Mouse (Mus musculus) midbrain, embryonic 10.5 days (tissue): ENCODE data around the gene Apopt1. TPM values are rescaled to one million over a fixed set of nuclear protein-coding genes. Genes with fewer than 3 reads are reported as not detected.

Experiments used
- DNase-seq: peaks from one replicate; pipeline ENCODE4 v3.0.0-alpha.2; 2017; ENCODE audit warnings: low spot score
- H3K27ac ChIP-seq: fragments of 300-500 bp; sonication (generic); replicated peaks from 2 replicates; pipeline ENCODE4 v1.5.1; 2016; ENCODE audit warnings: mild to moderate bottlenecking
- H3K27me3 ChIP-seq: fragments of 300-500 bp; sonication (generic); 2 replicates; pipeline ENCODE4 v1.6.1; 2016; ENCODE audit warnings: low read depth, mild to moderate bottlenecking; ENCODE audit not compliant: poor library complexity, severe bottlenecking
- H3K36me3 ChIP-seq: fragments of 300-500 bp; sonication (generic); 2 replicates; pipeline ENCODE4 v1.6.1; 2016; ENCODE audit warnings: mild to moderate bottlenecking, moderate library complexity
- H3K4me1 ChIP-seq: fragments of 300-500 bp; sonication (generic); 2 replicates; pipeline ENCODE4 v1.6.1; 2016
- H3K4me3 ChIP-seq: fragments of 300-500 bp; sonication (generic); 2 replicates; pipeline ENCODE4 v1.5.1; 2016; ENCODE audit warnings: mild to moderate bottlenecking, moderate library complexity
- H3K9me3 ChIP-seq: fragments of 300-500 bp; sonication (generic); replicated peaks from 2 replicates; pipeline ENCODE4 v1.6.1; 2016; ENCODE audit warnings: mild to moderate bottlenecking
- WGBS: fragments of 180-500 bp; shearing (Covaris S2); methylation state at CpG from one replicate; pipeline ENCODE4 v1.1.7; 2016; 5-methylcytosine and 5-hydroxymethylcytosine counted together
- polyA plus RNA-seq: library from polyadenylated mRNA; unstranded; fragments of >200 nt; fragmentation: Nextera tagmentation; extraction: Ambion mirVana; gene quantifications from 2 replicates; pipeline ENCODE4 v1.2.1, GENCODE M21; 2016

Apopt1 gene
- polyA plus RNA-seq, 1 experiment from 2014 or later: 59.8 TPM

DNA sequence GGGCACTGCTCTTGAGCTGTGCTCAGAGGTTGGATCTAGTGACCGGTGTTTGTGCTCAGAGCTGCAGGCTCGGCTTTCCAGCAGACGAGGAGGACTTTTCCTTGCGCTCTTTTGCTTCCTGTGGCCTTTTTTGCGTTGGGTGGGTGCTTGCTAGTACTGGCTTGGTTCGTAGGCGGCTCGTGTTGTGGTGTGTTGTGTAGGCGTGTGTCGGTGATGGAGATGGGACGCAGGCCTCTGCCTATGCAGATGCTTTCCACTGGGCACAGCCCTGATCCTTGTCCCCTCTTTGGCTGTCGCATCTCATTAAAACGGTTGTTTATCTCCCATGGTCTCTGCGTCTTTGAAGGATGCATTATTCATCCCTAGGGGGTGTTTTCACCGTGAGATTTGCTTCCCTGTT, 61.8 kb downstream of the Apopt1 start:
- no peak overlapping the region for H3K27ac ChIP-seq

GRCm38 (mm10) chr12:111777919-111778318, 64.9 kb downstream of the Apopt1 start:
- H3K4me1 ChIP-seq: 0 out of 2 replicates have a peak, but pooled peaks cover 4% of the 10 kb centered on the region
- H3K36me3 ChIP-seq: peaks cover 99% of the 10 kb centered on the region
- no peaks in the 10 kb centered on the region; the same call in 1 of the 2 replicates for H3K9me3 ChIP-seq
- no peak overlapping the region for H3K27ac ChIP-seq
- no peak for DNase-seq
- no peaks in the 10 kb centered on the region for H3K27me3 ChIP-seq
- 93% methylated on average over 13 of the region's 13 CpGs for WGBS
- no peak overlapping the region for H3K4me3 ChIP-seq

More for the DNA sequence above, 61.8 kb downstream of the Apopt1 start:
- 81% methylated on average over 15 of the region's 15 CpGs for WGBS
- Histone ChIP-seq H3K4me3 (no peak overlapping the region), H3K27me3 (no peaks in the 10 kb centered on the region), H3K9me3 (no peaks in the 10 kb centered on the region; the same call in 1 of the 2 replicates), H3K36me3 (peaks cover 91% of the 10 kb centered on the region), H3K4me1 (peaks cover 10% of the 10 kb centered on the region)
- DNase-seq: no peak

DNA sequence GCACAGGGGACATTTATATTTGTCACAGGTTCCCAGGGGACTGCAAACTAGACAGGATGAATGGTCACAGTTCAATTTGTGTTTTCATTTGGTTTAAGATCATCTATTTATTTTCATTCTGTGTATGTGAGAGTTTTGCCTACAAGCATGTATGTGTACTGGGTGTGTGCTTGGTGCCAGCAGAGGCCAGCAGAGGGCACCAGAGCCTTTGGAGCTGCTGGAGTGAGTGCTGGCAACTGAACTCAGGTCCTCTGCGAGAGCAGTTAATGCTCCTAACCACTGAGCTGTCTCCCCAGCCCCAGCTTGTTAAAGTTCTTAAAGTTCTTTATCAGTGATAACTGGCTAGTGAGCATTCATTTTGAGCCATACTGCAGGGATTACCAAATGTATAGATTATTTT, 66.5 kb downstream of the Apopt1 start:
- DNase-seq: no peak
- H3K36me3 ChIP-seq: peaks cover 99% of the 10 kb centered on the region
- 0 out of 2 replicates have a peak, but pooled peaks cover 2% of the 10 kb centered on the region for H3K4me1 ChIP-seq
- 100% methylated on average over 1 of the region's 1 CpGs for WGBS
- no peaks in the 10 kb centered on the region for H3K27me3 ChIP-seq
- no peak overlapping the region for H3K4me3 ChIP-seq
- no peak overlapping the region for H3K27ac ChIP-seq
- H3K9me3 ChIP-seq: no peaks in the 10 kb centered on the region; the same call in 1 of the 2 replicates

- Histone ChIP-seq H3K9me3 (no peaks in the 10 kb centered on the region), H3K36me3 (peaks cover 100% of the 10 kb centered on the region)
- WGBS: 80% methylated on average over 15 of the region's 15 CpGs
These were observed 72.1 kb downstream of the Apopt1 start for GRCm38 (mm10) chr12:111785174-111785573.

DNA sequence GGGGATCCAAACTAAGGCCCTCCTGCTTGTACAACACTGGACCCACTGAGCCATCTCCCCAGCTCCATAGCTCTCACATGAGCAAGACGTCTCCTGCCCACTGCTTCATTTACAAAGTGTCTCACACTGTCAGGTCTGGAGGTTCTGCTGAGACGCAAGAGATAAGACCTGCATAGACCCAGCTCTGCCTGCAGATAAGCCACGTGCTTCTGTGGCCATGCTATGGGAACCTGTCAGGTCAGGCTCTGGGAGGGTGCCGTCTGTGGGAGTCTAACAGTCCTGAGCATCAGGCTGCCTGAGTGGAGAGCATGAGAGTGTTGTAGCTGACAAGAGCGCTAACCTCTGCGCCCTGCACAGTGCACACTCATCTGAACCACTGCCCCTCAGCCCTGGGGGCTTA, 74.0 kb downstream of the Apopt1 start:
- Histone ChIP-seq H3K4me1 (no peaks in the 10 kb centered on the region), H3K4me3 (no peak overlapping the region), H3K27ac (no peak overlapping the region), H3K27me3 (no peaks in the 10 kb centered on the region), H3K36me3 (peaks cover 100% of the 10 kb centered on the region), H3K9me3 (no peaks in the 10 kb centered on the region)
- DNase-seq: no peak
- 97% methylated on average over 6 of the region's 6 CpGs for WGBS

More at GRCm38 (mm10) chr12:111785174-111785573, 72.1 kb downstream of the Apopt1 start:
- DNase-seq: no peak
- H3K27ac ChIP-seq: no peak overlapping the region
- H3K4me3 ChIP-seq: no peak overlapping the region
- no peaks in the 10 kb centered on the region for H3K27me3 ChIP-seq
- no peaks in the 10 kb centered on the region for H3K4me1 ChIP-seq

- Histone ChIP-seq H3K9me3 (no peaks in the 10 kb centered on the region), H3K4me3 (no peak overlapping the region), H3K4me1 (no peaks in the 10 kb centered on the region), H3K27ac (no peak overlapping the region), H3K36me3 (peaks cover 100% of the 10 kb centered on the region), H3K27me3 (no peaks in the 10 kb centered on the region)
- 94% methylated on average over 5 of the region's 5 CpGs for WGBS
- no peak for DNase-seq
These were observed 77.0 kb downstream of the Apopt1 start for GRCm38 (mm10) chr12:111790090-111790489.

DNA sequence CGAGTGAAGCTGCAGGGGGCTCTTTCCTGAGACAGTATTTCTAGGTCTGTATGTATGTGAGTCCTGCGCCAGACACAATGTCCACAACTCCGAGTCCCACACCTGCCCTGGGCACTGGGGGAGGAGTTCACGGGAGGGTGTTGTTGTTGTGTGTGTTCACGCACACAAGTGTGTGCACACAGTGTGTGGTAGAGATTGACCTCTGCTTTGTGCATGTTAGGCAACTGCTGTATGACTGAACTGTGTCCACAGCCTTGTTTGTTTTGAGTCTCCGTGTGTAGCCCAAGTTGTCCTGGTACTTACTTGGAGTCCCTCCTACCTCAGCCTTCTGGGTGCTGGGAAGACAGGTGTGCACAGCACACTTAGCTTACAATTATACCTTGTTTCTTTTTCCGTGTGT, 77.6 kb downstream of the Apopt1 start:
- Histone ChIP-seq H3K4me3 (no peak overlapping the region), H3K27ac (no peak overlapping the region), H3K36me3 (peaks cover 100% of the 10 kb centered on the region), H3K4me1 (no peaks in the 10 kb centered on the region), H3K9me3 (no peaks in the 10 kb centered on the region), H3K27me3 (no peaks in the 10 kb centered on the region)
- WGBS: 90% methylated on average over 7 of the region's 7 CpGs
- DNase-seq: no peak

GRCm38 (mm10) chr12:111791474-111792104, 78.5 kb downstream of the Apopt1 start:
- DNase-seq: no peak
- H3K27ac ChIP-seq: no peak overlapping the region
- no peaks in the 10 kb centered on the region for H3K27me3 ChIP-seq
- H3K4me1 ChIP-seq: no peaks in the 10 kb centered on the region
- peaks cover 100% of the 10 kb centered on the region for H3K36me3 ChIP-seq
- H3K9me3 ChIP-seq: no peaks in the 10 kb centered on the region
- H3K4me3 ChIP-seq: no peak overlapping the region
- WGBS: 93% methylated on average over 13 of the region's 13 CpGs

DNA sequence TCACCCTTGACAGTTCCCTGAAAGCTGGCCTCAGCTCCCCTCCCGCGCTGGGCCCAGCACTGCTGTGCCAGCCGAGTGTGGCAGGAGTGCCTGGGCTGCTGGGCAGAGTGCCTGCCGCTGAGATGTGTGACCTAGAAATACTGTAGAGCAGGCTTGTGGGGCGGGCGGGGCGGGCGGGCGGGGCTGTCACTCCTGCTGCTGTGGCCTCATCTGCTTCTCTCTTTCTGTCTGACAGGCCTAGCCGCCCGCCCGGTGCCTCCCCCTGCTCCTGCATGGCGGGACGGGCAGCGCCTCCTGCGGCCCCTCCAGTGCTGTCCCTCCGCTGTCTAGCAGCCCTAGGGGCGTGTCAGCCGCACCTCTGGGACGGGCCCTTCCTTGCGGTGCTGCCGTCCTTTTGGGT, 81.0 kb downstream of the Apopt1 start:
- Histone ChIP-seq H3K27me3 (no peaks in the 10 kb centered on the region), H3K27ac (no peak overlapping the region), H3K36me3 (peaks cover 100% of the 10 kb centered on the region), H3K4me1 (no peaks in the 10 kb centered on the region), H3K4me3 (no peak overlapping the region), H3K9me3 (no peaks in the 10 kb centered on the region)
- DNase-seq: no peak
- WGBS: 90% methylated on average over 22 of the region's 22 CpGs

- no peaks in the 10 kb centered on the region for H3K27me3 ChIP-seq
- no peak overlapping the region for H3K27ac ChIP-seq
- WGBS: 95% methylated on average over 18 of the region's 18 CpGs
- H3K36me3 ChIP-seq: peaks cover 99% of the 10 kb centered on the region
- no peaks in the 10 kb centered on the region for H3K4me1 ChIP-seq
- no peaks in the 10 kb centered on the region for H3K9me3 ChIP-seq
- no peak overlapping the region for H3K4me3 ChIP-seq
- no peak for DNase-seq
These were observed 81.6 kb downstream of the Apopt1 start for GRCm38 (mm10) chr12:111794526-111795179.

GRCm38 (mm10) chr12:111795180-111795895, 82.3 kb downstream of the Apopt1 start:
- 92% methylated on average over 28 of the region's 28 CpGs for WGBS
- no peaks in the 10 kb centered on the region for H3K27me3 ChIP-seq
- peaks cover 98% of the 10 kb centered on the region for H3K36me3 ChIP-seq
- no peaks in the 10 kb centered on the region for H3K9me3 ChIP-seq
- no peak for DNase-seq
- no peak overlapping the region for H3K27ac ChIP-seq
- H3K4me1 ChIP-seq: no peaks in the 10 kb centered on the region
- no peak overlapping the region for H3K4me3 ChIP-seq

DNA sequence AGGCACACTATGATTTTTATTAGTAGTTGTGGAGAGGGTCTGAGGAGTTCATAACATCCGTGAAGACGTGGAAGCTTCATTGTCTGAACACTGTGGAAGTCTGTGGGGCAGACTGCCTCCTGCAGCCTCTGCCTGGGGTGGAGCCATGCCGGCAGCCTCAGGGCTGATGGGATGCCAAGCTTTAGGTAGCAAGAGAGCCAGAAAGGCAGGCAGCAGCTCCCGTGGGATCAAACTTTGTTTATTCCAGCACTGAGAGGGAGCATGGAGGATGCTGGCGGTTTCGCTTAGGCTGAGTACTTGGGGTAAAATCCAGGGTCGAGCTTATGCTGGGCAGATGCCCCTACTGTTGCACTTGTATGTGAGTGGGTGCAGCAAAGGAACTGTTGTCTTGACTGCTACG, 84.2 kb downstream of the Apopt1 start:
- 86% methylated on average over 8 of the region's 8 CpGs for WGBS
- H3K4me1 ChIP-seq: no peaks in the 10 kb centered on the region
- H3K27me3 ChIP-seq: no peaks in the 10 kb centered on the region
- H3K4me3 ChIP-seq: no peak overlapping the region
- H3K27ac ChIP-seq: no peak overlapping the region
- H3K36me3 ChIP-seq: peaks cover 98% of the 10 kb centered on the region
- no peaks in the 10 kb centered on the region for H3K9me3 ChIP-seq
- no peak for DNase-seq

DNA sequence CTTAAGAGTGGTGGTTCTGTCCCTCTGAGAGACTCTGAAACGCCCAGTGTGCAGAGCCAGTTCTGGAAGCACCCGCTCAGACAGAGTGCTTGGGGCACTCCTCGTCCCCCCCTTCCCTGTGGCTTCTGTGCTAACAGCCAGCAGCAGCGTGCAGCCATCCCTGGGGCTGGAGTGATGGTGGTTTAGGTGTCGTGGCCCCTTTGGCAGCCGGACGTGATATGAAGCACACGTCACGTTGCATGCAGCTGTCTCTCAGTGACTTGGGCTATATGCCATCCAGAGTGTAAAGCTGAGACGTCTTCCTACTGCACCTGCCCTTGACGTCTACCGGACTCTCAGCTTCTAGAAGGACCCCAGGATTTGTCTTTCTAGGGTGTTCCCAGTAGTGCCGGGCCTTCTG, 85.4 kb downstream of the Apopt1 start:
- Histone ChIP-seq H3K27ac (no peak overlapping the region), H3K27me3 (no peaks in the 10 kb centered on the region), H3K36me3 (peaks cover 98% of the 10 kb centered on the region), H3K4me1 (no peaks in the 10 kb centered on the region), H3K9me3 (no peaks in the 10 kb centered on the region), H3K4me3 (no peak overlapping the region)
- 94% methylated on average over 13 of the region's 13 CpGs for WGBS
- no peak for DNase-seq
